Mouse (Mus musculus) CH12.LX (cell line): ENCODE measurements at regions not wholly inside any gene's neighbourhood (a gene's known extent, or its start where the extent isn't known, plus 50 kb on each side); places are given as distances from the start of the nearest gene placed in this dataset.

Experiments used
- DNase-seq: peaks from one replicate; pipeline ENCODE4 v3.0.0-alpha.2; 2013; ENCODE audit errors: extremely low read depth
- H3K27ac ChIP-seq: 2 replicates; pipeline ENCODE4 v1.5.1; 2012; ENCODE audit warnings: low read depth, mild to moderate bottlenecking, control low read depth, moderate library complexity; ENCODE audit not compliant: insufficient read depth
- H3K27me3 ChIP-seq: replicated peaks from 2 replicates; pipeline ENCODE3; 2012; ENCODE audit warnings: inconsistent platforms
- H3K36me3 ChIP-seq, 2 experiments: replicated peaks in 1 of 2; 2 replicates each; pipeline versions ENCODE3 to v1.6.1; 2012; ENCODE audit warnings: inconsistent platforms in 1 of 2, low read length in 1 of 2, mild to moderate bottlenecking in 1 of 2, mixed read lengths in 1 of 2, moderate library complexity in 1 of 2; ENCODE audit not compliant: control insufficient read depth in 1 of 2, insufficient read depth in 1 of 2
- H3K4me1 ChIP-seq, 2 experiments: 2 replicates each; pipeline ENCODE4 v1.6.1; 2012; ENCODE audit warnings: inconsistent platforms in 1 of 2, moderate library complexity in 1 of 2; ENCODE audit not compliant: insufficient read depth in 2 of 2, control insufficient read depth in 1 of 2
- H3K4me2 ChIP-seq: 2 replicates; pipeline ENCODE4 v1.6.1; 2012; ENCODE audit warnings: low read depth, mild to moderate bottlenecking, control low read depth; ENCODE audit not compliant: poor library complexity, insufficient read depth, severe bottlenecking
- H3K4me3 ChIP-seq, 3 experiments: fragments of 150-350 bp in 1 of 3; sonication (generic) in 1 of 3; replicated peaks in 1 of 3; 2 replicates each; pipeline versions ENCODE3 to v1.5.1; 2011 to 2012; ENCODE audit warnings: low read depth in 2 of 3, low read length in 2 of 3, mild to moderate bottlenecking in 2 of 3, moderate library complexity in 2 of 3, control low read depth in 1 of 3, improper control_type of control experiment in 1 of 3, inconsistent platforms in 1 of 3, mixed read lengths in 1 of 3; ENCODE audit not compliant: poor library complexity in 1 of 3
- H3K79me2 ChIP-seq: replicated peaks from 2 replicates; pipeline ENCODE4 v1.6.1; 2012; ENCODE audit warnings: mild to moderate bottlenecking, moderate library complexity; ENCODE audit not compliant: control insufficient read depth, poor library complexity, insufficient read depth, severe bottlenecking; ENCODE audit errors: extremely low read depth
- H3K9ac ChIP-seq: 2 replicates; pipeline ENCODE4 v1.6.1; 2012; ENCODE audit warnings: low read depth, mild to moderate bottlenecking, control low read depth, moderate library complexity; ENCODE audit not compliant: insufficient read depth
- H3K9me3 ChIP-seq: replicated peaks from 2 replicates; pipeline ENCODE3; 2012; ENCODE audit warnings: low read length, inconsistent platforms, mixed read lengths
- BHLHE40 ChIP-seq: IDR thresholded peaks from 2 replicates; pipeline ENCODE4 v1.6.1; 2011; ENCODE audit warnings: mild to moderate bottlenecking, low read depth, low read length, improper control_type of control experiment
- CHD1 ChIP-seq: IDR thresholded peaks from 2 replicates; pipeline ENCODE4 v1.6.1; 2012; ENCODE audit warnings: low read depth, low read length, improper control_type of control experiment, inconsistent platforms
- CHD2 ChIP-seq: IDR thresholded peaks from 2 replicates; pipeline ENCODE4 v1.6.1; 2011; ENCODE audit warnings: low read length, improper control_type of control experiment
- CTCF ChIP-seq, 2 experiments: IDR thresholded peaks in 1 of 2; conservative IDR thresholded peaks in 1 of 2; 2 replicates each; pipeline ENCODE4 v1.5.1; 2011 to 2012; ENCODE audit warnings: low read depth in 2 of 2, low read length in 2 of 2, improper control_type of control experiment in 1 of 2, inconsistent platforms in 1 of 2, mild to moderate bottlenecking in 1 of 2, moderate library complexity in 1 of 2
- E2F4 ChIP-seq: IDR thresholded peaks from 2 replicates; pipeline ENCODE4 v1.6.1; 2011; ENCODE audit warnings: low read depth, low read length, improper control_type of control experiment; ENCODE audit not compliant: insufficient replicate concordance
- ELF1 ChIP-seq: IDR thresholded peaks from 2 replicates; pipeline ENCODE4 v1.6.1; 2014; ENCODE audit warnings: low read depth, mild to moderate bottlenecking, inconsistent platforms, low read length, improper control_type of control experiment
- GABPA ChIP-seq: IDR thresholded peaks from 2 replicates; pipeline ENCODE4 v1.6.1; 2012; ENCODE audit warnings: low read depth, low read length, improper control_type of control experiment, inconsistent platforms; ENCODE audit not compliant: insufficient replicate concordance
- JUN ChIP-seq: IDR thresholded peaks from 2 replicates; pipeline ENCODE4 v1.6.1; 2011; ENCODE audit warnings: low read depth, mild to moderate bottlenecking, low read length, improper control_type of control experiment, moderate library complexity; ENCODE audit not compliant: insufficient read depth
- KAT2A ChIP-seq: IDR thresholded peaks from 2 replicates; pipeline ENCODE4 v1.6.1; 2012; ENCODE audit warnings: low read length, improper control_type of control experiment, inconsistent platforms; ENCODE audit not compliant: insufficient replicate concordance
- MAFK ChIP-seq: IDR thresholded peaks from 2 replicates; pipeline ENCODE4 v1.6.1; 2011; ENCODE audit warnings: low read length, improper control_type of control experiment; ENCODE audit not compliant: insufficient replicate concordance
- MAX ChIP-seq: IDR thresholded peaks from 2 replicates; pipeline ENCODE4 v1.6.1; 2011; ENCODE audit warnings: low read length, improper control_type of control experiment
- MAZ ChIP-seq: IDR thresholded peaks from 2 replicates; pipeline ENCODE4 v1.6.1; 2012; ENCODE audit warnings: low read depth, mild to moderate bottlenecking, inconsistent platforms, low read length, improper control_type of control experiment, moderate library complexity
- MEF2A ChIP-seq: IDR thresholded peaks from 2 replicates; pipeline ENCODE4 v1.6.1; 2014; ENCODE audit warnings: low read depth, mild to moderate bottlenecking, inconsistent platforms, low read length, improper control_type of control experiment, borderline replicate concordance
- MXI1 ChIP-seq: IDR thresholded peaks from 2 replicates; pipeline ENCODE4 v1.6.1; 2011; ENCODE audit warnings: mild to moderate bottlenecking, low read depth, low read length, improper control_type of control experiment
- MYC ChIP-seq: IDR thresholded peaks from 2 replicates; pipeline ENCODE4 v1.6.1; 2011; ENCODE audit warnings: low read depth, mild to moderate bottlenecking, improper control_type of control experiment, low read length
- NRF1 ChIP-seq: IDR thresholded peaks from 2 replicates; pipeline ENCODE4 v1.6.1; 2014; ENCODE audit warnings: low read depth, mild to moderate bottlenecking, inconsistent platforms, low read length, improper control_type of control experiment, moderate library complexity
- PAX5 ChIP-seq: IDR thresholded peaks from 2 replicates; pipeline ENCODE4 v1.6.1; 2012; ENCODE audit warnings: low read length, inconsistent platforms, mixed read lengths
- POLR2AphosphoS2 ChIP-seq: IDR thresholded peaks from 2 replicates; pipeline ENCODE4 v1.6.1; 2011; ENCODE audit warnings: low read depth, low read length, improper control_type of control experiment
- RAD21 ChIP-seq: IDR thresholded peaks from 2 replicates; pipeline ENCODE4 v1.6.1; 2011; ENCODE audit warnings: low read depth, mild to moderate bottlenecking, low read length, improper control_type of control experiment, moderate library complexity
- SIN3A ChIP-seq: IDR thresholded peaks from 2 replicates; pipeline ENCODE4 v1.6.1; 2012; ENCODE audit warnings: low read length, improper control_type of control experiment, inconsistent platforms
- TBP ChIP-seq: conservative IDR thresholded peaks from 2 replicates; pipeline ENCODE4 v1.6.1; 2011; ENCODE audit warnings: low read depth, low read length, improper control_type of control experiment
- UBTF ChIP-seq: IDR thresholded peaks from 2 replicates; pipeline ENCODE4 v1.6.1; 2012; ENCODE audit warnings: low read depth, mild to moderate bottlenecking, inconsistent platforms, low read length, improper control_type of control experiment, moderate library complexity
- USF1 ChIP-seq: IDR thresholded peaks from 2 replicates; pipeline ENCODE4 v1.6.1; 2014; ENCODE audit warnings: low read depth, mild to moderate bottlenecking, inconsistent platforms, low read length, improper control_type of control experiment
- ZC3H11A ChIP-seq: IDR thresholded peaks from 2 replicates; pipeline ENCODE4 v1.6.1; 2012; ENCODE audit warnings: low read depth, mild to moderate bottlenecking, inconsistent platforms, low read length, improper control_type of control experiment
- ZMIZ1 ChIP-seq: IDR thresholded peaks from 2 replicates; pipeline ENCODE4 v1.6.1; 2012; ENCODE audit warnings: low read depth, mild to moderate bottlenecking, inconsistent platforms, low read length, improper control_type of control experiment
- ZNF384 ChIP-seq: IDR thresholded peaks from 2 replicates; pipeline ENCODE4 v1.6.1; 2012; ENCODE audit warnings: low read depth, low read length, improper control_type of control experiment, inconsistent platforms
- dilution Hi-C: fragments of 300-500 bp; cut with MboI; formaldehyde crosslinking; loops from 2 replicates; pipeline ENCODE4 v1.14.3; 2020; ENCODE audit warnings: low sequenced_read_pairs; ENCODE audit not compliant: extremely low pct_unique_long_range_greater_than_20kb, extremely low pct_ligation_motif_present
- in situ Hi-C: fragments of 300-500 bp; cut with MboI; formaldehyde crosslinking; loops from 3 replicates; pipeline ENCODE4 v1.14.3; 2019; ENCODE audit warnings: low sequenced_read_pairs, low pct_ligation_motif_present, low pct_unique_long_range_greater_than_20kb, mixed read lengths

- Histone ChIP-seq H3K9me3 (no peaks in the 10 kb centered on the region), H3K4me3 (no peak overlapping the region), H3K4me2 (no peak overlapping the region), H3K4me1 (no peaks in the 10 kb centered on the region), H3K36me3 (no peaks in the 10 kb centered on the region), H3K27ac (no peak overlapping the region), H3K79me2 (no peaks in the 10 kb centered on the region), H3K27me3 (no peaks in the 10 kb centered on the region), H3K9ac (no peak overlapping the region)
- no peak for TF ChIP-seq TBP
- TF ChIP-seq MEF2A: no peak
- no peak for TF ChIP-seq MAFK
- no peak for TF ChIP-seq MAX
- in situ Hi-C loops (no loop called here), dilution Hi-C loops (no loop called here)
- DNase-seq: no peak
These were observed 273.9 kb upstream of the Pex5l start for GRCm38 (mm10) chr3:33416922-33417321.

DNA sequence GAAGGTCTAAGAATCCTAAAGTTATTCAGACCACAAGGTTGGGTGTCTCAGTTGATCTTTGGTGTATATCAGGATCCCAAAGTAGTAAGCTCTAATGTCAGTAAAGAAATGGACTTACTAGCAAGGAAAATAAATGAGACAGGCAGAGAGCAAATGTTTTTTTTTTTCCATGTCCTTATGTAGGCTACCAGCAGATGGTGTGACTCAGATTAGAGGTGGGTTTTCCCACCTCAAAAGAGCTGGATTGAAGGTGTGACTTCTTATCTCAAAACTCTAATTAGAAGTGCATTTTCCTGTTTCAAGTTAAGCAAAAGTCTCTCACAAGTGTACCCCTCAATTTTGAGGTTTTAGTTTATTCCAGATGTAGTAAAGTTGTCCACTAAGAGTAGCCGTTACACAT, 273.3 kb upstream of the Pex5l start:
- H3K4me1 ChIP-seq: no peaks in the 10 kb centered on the region
- dilution Hi-C loops: no loop called here

DNA sequence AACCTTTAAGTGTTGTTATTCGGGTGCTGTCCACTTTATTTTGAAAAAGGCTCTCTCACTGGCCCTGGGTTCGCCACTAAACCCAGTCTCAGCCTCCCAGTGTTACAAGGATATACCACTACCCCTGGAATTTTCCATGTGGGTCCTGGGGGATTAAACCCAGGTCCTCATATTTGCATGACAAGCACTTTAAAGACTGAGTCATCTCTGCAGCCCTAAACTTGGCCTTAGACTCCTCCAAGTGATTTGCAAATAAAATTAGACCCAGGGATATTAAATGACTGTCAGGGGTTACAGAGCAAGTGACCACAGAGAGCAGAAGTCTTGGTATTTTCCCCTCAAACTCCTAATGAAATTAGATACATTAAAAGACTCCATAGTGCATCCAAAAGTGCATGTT, 258.9 kb upstream of the Pex5l start:
- peaks cover 13 to 27% of the 10 kb centered on the region in 2 experiments; a peak in 3 of 4 replicates for H3K4me1 ChIP-seq
- no peak overlapping the region for H3K4me2 ChIP-seq
- no peak overlapping the region for H3K4me3 ChIP-seq
- no peaks in the 10 kb centered on the region for H3K9me3 ChIP-seq
- no peaks in the 10 kb centered on the region for H3K27me3 ChIP-seq
- in situ Hi-C loops (no loop called here), dilution Hi-C loops (no loop called here)
- H3K9ac ChIP-seq: no peak overlapping the region
- H3K36me3 ChIP-seq: no peaks in the 10 kb centered on the region
- H3K79me2 ChIP-seq: no peaks in the 10 kb centered on the region
- peak; percentile 74 for DNase-seq
- H3K27ac ChIP-seq: no peak overlapping the region
- TF ChIP-seq GABPA (no peak), NRF1 (no peak), MAFK (peak; percentile 28; the same call in 1 of the 2 replicates), UBTF (no peak), ZC3H11A (no peak), RAD21 (no peak), CHD2 (no peak), USF1 (no peak), ELF1 (no peak), JUN (no peak; the same call in 1 of the 2 replicates), MEF2A (peak; percentile 57; the same call in 1 of the 2 replicates), CHD1 (no peak), SIN3A (no peak), KAT2A (no peak), CTCF (conservative IDR thresholded peaks at IDR 0.05 in 1 of 2, IDR thresholded peaks at IDR 0.05 in 1 of 2; ENCODE audit: low read depth in 2 of 2, low read length in 2 of 2) (no peak), PAX5 (no peak), TBP (no peak), ZNF384 (no peak), MYC (no peak), MAZ (no peak), BHLHE40 (no peak), MXI1 (no peak), E2F4 (no peak), MAX (no peak)

More for the DNA sequence above, 273.3 kb upstream of the Pex5l start:
- Histone ChIP-seq H3K4me2 (no peak overlapping the region), H3K36me3 (no peaks in the 10 kb centered on the region), H3K27ac (no peak overlapping the region), H3K79me2 (no peaks in the 10 kb centered on the region), H3K9me3 (no peaks in the 10 kb centered on the region), H3K9ac (no peak overlapping the region), H3K4me3 (no peak overlapping the region), H3K27me3 (no peaks in the 10 kb centered on the region)
- no peak for DNase-seq
- TF ChIP-seq ZNF384 (no peak), PAX5 (no peak), POLR2AphosphoS2 (no peak), GABPA (no peak), E2F4 (no peak), RAD21 (no peak), ZMIZ1 (no peak)
- in situ Hi-C loops: no loop called here
